Mouse (Mus musculus): ENCODE results near the gene Zc3h7b.
"Not testable (repeated sequence)": the region's sequence is repeated elsewhere in the genome, so short reads cannot be mapped to it uniquely, and the experiment has no call there.

Gene Zc3h7b

GRCm38 (mm10) chr15:81739924-81740323 lies 4.9 kb upstream of the Zc3h7b start:
- no peak for DNase-seq

- DNase-seq = not testable (repeated sequence)
Observed at GRCm38 (mm10) chr15:81742368-81742767, 2.5 kb upstream of the Zc3h7b start.

GRCm38 (mm10) chr15:81745601-81746114 lies 801 bp downstream of the Zc3h7b start:
- DNase-seq = peak; percentile 76

GRCm38 (mm10) chr15:81749742-81750141 lies 4.9 kb downstream of the Zc3h7b start:
- no peak for DNase-seq

- no peak for DNase-seq
Observed at GRCm38 (mm10) chr15:81753669-81754068, 8.8 kb downstream of the Zc3h7b start.

- peak; percentile 30 for DNase-seq
Observed at GRCm38 (mm10) chr15:81758701-81759100, 13.8 kb downstream of the Zc3h7b start.

- no peak for DNase-seq
Observed at GRCm38 (mm10) chr15:81759542-81759941, 14.7 kb downstream of the Zc3h7b start.

GRCm38 (mm10) chr15:81760361-81761079 lies 15.7 kb downstream of the Zc3h7b start:
- DNase-seq = no peak

GRCm38 (mm10) chr15:81761381-81761780 lies 16.5 kb downstream of the Zc3h7b start:
- DNase-seq = no peak

- no peak for DNase-seq
Observed at GRCm38 (mm10) chr15:81761959-81762358, 17.1 kb downstream of the Zc3h7b start.

- no peak for DNase-seq
Observed at GRCm38 (mm10) chr15:81764573-81764972, 19.7 kb downstream of the Zc3h7b start.

GRCm38 (mm10) chr15:81765651-81766050 lies 20.8 kb downstream of the Zc3h7b start:
- no peak for DNase-seq

GRCm38 (mm10) chr15:81766439-81766838 lies 21.6 kb downstream of the Zc3h7b start:
- DNase-seq = no peak

GRCm38 (mm10) chr15:81769037-81769436 lies 24.2 kb downstream of the Zc3h7b start:
- DNase-seq = no peak

GRCm38 (mm10) chr15:81772431-81773120 lies 27.7 kb downstream of the Zc3h7b start:
- DNase-seq = no peak

- DNase-seq = no peak
Observed at GRCm38 (mm10) chr15:81774505-81775171, 29.8 kb downstream of the Zc3h7b start.

- DNase-seq = no peak
Observed at GRCm38 (mm10) chr15:81776631-81777422, 32.0 kb downstream of the Zc3h7b start.

- no peak for DNase-seq
Observed at GRCm38 (mm10) chr15:81781816-81782215, 37.0 kb downstream of the Zc3h7b start.

- no peak for DNase-seq
Observed at GRCm38 (mm10) chr15:81784762-81785161, 39.9 kb downstream of the Zc3h7b start.

GRCm38 (mm10) chr15:81785701-81786100 lies 40.8 kb downstream of the Zc3h7b start:
- DNase-seq = no peak

GRCm38 (mm10) chr15:81787525-81787924 lies 42.7 kb downstream of the Zc3h7b start:
- no peak for DNase-seq

- no peak for DNase-seq
Observed at GRCm38 (mm10) chr15:81792444-81792843, 47.6 kb downstream of the Zc3h7b start.

- DNase-seq = no peak
Observed at GRCm38 (mm10) chr15:81796228-81796627, 51.4 kb downstream of the Zc3h7b start.

All from right cerebral cortex, postnatal 4 days (tissue).